Mouse (Mus musculus) brain, embryonic 14.5 days (tissue): ENCODE results near the gene Kcnj13.

ENCODE experiments used
- CTCF ChIP-seq: fragments of 200-500 bp; IDR thresholded peaks from 2 replicates; pipeline ENCODE4 v1.5.1; 2012; ENCODE audit warnings: inconsistent platforms, mild to moderate bottlenecking, moderate library complexity, borderline replicate concordance; ENCODE audit not compliant: insufficient read depth, insufficient read length; ENCODE audit errors: extremely low read depth
- POLR2A ChIP-seq: fragments of 200-500 bp; IDR thresholded peaks from 2 replicates; pipeline ENCODE4 v1.6.1; 2012; ENCODE audit warnings: mild to moderate bottlenecking, inconsistent platforms, borderline replicate concordance; ENCODE audit not compliant: poor library complexity, insufficient read depth, insufficient read length, severe bottlenecking; ENCODE audit errors: extremely low read depth

GRCm38 (mm10) chr1:87409380-87409779, 14.9 kb upstream of the Kcnj13 start:
- TF ChIP-seq POLR2A (no peak), CTCF (no peak)
